In the genomic region with DNA sequence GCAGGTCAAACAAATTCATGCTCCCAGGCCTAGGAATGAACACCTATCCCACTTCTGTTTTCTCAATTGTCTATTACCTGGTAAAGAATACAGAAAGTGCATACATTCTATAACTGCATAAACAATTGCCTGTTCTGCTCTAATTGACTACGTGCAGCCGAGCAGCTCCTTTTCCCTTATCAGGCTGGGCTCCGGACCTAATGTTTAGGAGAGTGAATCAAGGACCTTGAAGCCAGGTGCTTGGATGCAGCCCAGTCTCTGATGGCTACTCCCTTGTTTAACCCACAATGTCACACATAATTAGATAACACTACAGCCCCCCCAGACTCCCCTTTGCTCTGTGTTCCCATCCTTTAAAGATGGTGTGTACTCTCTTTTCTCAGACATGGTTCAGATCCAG, we compare ENCODE assay signal across 4 mouse cellular contexts. TPM values are rescaled to one million over a fixed set of nuclear protein-coding genes. Genes with fewer than 3 reads are reported as not detected.
"Had no signal": no experiment of that assay in that cellular context is flagged by ENCODE, and none has a peak within 500 bp of the region (broad histone marks: within the 10 kb centered on the region; RNA-seq: fewer than 3 reads in every experiment).

No protein-coding gene starts in this region.

RNA-seq across cellular contexts. Expression of gene Thrsp, which starts 16.0 kb away (rescaled TPM):
- polyA plus RNA-seq: liver, embryonic 12.5 days; liver, embryonic 13.5 days; macrophage; midbrain, embryonic 11.5 days had no signal
